Mouse (Mus musculus): ENCODE data around the gene B230118H07Rik.

- TF ChIP-seq POLR2A (IDR thresholded peaks at IDR 0.05; ENCODE audit: borderline replicate concordance, control insufficient read depth, low read depth, low read length), result no peak
- TF ChIP-seq CTCF (IDR thresholded peaks at IDR 0.05; ENCODE audit: control insufficient read depth, insufficient read depth, low read length), result no peak
Observed at GRCm38 (mm10) chr2:101684421-101684820, 35.1 kb upstream of the B230118H07Rik start.
